Mouse (Mus musculus) megakaryocyte, embryonic 14.5 days (primary cell): ENCODE data around the gene Bpifc.

Experiments
- FLI1 ChIP-seq: IDR thresholded peaks from 2 replicates; pipeline ENCODE4 v1.6.1; 2012; ENCODE audit warnings: low read length, inconsistent platforms, mixed read lengths
- GATA1 ChIP-seq: IDR thresholded peaks from 3 replicates; pipeline ENCODE4 v1.6.1; 2012; ENCODE audit warnings: mixed read lengths, low read length, inconsistent platforms, borderline replicate concordance

- TF ChIP-seq GATA1 (no peak), FLI1 (no peak)
Observed at GRCm38 (mm10) chr10:85916498-85917309, 95.0 kb downstream of the Bpifc start, which contains the start of gene Prdm4.
